Mouse (Mus musculus): Measurements from ENCODE around the gene Map1a.

Gene Map1a

DNA sequence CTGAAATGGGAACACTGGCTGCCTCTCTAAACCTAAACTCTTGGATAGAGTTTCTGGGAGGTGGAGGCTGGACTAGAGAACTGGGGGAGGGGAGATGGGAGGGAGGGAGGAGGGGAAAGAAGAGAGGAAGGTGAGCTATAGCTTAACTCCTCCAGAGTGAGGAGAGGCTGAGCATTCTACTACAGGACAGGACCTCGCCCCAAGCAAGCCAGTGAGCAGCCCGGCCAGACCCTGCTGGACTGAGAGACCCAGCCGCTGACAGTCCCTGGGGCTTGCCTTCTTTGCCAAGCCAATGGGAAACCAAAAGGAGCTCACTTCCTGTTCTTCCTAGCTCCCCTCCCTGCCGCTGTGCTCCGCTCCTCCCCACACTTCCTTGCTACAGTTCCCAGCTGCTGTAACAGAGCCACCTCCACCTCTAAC lies 19.6 kb downstream of the Map1a start:
- DNase-seq (ENCODE audit: extremely low read depth, low read depth), result no peak

DNA sequence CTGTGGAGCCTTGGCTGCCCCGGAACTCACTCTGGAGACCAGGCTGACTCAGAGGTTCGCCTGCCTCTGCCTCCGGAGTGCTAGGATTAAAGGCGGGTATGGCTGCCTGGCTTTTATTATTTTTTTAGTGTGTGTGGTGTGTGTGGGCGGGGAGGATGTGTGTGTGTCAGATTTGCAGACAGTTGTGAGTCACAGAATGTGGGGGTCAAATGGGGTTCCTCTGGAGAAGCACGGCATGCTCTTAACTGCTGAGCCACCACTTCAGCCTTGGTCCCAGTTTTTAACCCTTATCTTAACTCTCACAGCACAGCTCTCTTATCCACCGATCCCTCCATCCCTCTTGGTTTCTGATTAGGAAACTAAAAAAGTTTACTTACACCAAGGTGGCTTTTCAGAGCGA lies 26.9 kb downstream of the Map1a start:
- no peak for DNase-seq (ENCODE audit: extremely low read depth, low read depth)

DNA sequence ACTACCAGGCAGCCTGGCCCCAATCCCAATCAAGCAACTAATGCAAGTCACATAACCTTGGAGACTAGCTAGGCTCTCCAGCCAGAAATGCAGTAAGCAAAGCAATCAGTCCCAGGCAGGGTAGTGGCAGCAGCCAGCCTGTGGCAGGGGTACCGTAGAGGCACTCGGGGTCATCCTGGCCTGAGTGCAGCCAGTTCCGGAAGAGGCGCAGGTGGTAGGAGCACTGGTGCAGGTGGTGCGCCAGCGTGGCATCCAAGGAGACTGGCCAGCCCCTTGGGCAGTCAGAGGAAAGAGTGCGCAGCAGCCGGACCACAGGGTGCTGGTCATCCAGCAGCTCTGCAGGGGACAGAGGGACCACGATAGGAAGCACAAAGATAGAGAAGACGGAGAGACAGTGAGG lies 33.6 kb downstream of the Map1a start:
- DNase-seq (ENCODE audit: extremely low read depth, low read depth), result no peak

DNA sequence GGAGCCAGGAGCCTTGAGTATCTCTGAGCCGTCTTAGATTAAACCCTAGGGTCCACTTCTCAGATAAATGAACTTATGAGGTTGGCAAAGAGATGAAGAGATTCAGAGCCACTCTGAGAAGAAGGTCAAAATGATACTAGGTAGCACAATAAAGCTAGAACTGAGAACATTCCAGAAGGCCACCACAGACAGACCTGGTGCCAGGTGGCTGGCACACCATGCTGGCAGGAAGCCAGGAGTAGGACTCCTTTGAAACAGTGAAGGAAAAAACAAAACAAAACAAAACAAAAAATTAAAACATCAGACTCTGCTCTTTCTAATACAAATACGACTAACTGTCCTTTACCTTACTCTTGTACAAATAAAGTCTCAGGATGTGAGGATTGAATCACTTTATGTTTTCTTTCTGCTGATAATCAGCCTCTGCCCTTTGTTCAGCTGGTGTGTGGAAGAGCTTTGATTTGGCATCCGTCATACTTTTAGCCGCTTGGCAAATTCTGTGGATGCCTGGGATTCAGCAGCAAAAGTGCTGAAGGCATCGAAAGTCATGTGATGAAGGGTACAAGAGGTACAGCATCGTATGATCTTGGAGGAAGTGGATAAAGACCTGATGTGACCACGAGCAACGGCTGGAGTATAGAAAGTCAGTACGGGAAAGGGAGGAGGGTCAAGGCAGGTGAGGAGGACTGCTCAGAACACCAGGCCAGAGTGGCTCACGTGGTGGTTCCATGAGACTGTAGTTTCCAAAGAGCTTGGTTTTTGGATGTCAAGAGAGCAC lies 34.5 kb downstream of the Map1a start:
- no peak for DNase-seq (ENCODE audit: extremely low read depth, low read depth)

DNA sequence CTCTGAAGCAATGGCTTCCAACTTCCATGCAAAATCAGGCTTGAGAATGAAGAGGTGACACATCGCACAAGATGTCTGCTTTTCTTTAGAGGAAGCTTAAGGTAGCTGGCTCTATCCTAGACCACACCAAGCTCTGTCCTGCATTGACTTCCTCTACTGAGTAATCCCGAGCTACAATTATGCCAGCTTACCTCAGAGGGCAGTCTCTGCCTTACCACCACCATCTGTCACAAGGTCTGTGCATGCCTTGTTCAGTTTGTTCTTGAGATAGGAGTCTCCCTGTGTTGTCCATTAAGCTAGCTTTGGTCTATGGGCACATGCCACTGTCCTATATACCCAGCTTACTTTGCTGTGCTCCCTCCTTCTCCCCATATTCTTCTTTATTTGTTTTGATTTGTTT lies 40.1 kb downstream of the Map1a start:
- DNase-seq (ENCODE audit: extremely low read depth, low read depth), result no peak

DNA sequence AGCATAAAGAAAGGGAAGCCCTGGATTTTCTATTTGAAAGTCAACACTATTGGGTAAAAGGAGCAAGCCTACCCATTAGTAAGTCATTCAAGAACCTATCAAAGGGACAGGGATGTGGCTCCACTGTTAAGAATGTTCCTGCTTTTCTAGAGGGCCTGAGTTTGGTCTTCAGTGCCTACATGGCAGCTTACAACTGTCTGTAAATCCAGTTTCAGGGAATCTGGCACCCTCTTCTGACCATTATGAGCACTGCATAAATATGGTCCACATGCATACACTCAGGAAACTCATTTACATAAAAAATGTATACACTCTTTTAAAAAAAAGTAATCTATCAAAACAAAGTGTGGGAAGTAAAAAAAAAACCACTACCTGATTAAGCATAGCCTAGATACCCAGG lies 49.7 kb downstream of the Map1a start:
- peak; percentile 12 for DNase-seq (ENCODE audit: extremely low read depth, low read depth)

DNA sequence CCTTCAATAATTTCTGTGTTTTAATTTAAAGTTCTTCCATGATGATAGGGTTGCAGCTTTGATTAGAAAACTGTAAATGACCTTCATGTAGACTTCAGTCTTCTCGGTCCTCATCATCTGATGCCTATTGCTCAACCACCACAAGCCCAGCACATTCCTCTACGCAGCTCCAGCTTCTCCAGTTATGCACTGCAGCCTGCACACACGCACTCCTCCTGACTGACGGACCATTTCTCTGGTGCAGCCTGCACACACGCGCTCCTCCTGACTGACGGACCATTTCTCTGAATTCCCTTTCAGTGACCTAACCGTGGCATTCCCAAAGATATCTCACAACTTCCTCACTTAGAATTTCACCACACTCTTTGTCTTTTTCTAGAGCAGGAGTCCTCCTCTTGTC lies 63.8 kb downstream of the Map1a start:
- DNase-seq (ENCODE audit: extremely low read depth, low read depth), result no peak

DNA sequence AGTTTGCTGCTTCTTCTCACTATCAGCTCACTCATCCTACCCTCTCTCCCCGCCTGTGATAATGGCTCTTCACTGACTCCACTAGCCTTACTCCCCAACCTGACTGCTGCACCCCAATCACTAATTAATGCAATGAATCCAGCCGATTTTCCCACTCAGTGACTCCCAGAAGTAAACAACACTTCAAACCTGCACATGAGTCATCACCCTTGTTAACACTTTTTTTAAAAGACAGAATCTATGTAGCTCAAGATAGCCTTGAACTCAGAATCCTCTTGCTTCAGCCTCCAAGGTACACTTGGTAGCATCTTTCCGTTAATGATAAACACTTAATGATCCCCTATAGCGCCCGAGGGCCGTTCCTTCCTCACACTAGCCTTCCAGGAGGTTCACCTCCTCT lies 65.0 kb downstream of the Map1a start:
- no peak for DNase-seq (ENCODE audit: extremely low read depth, low read depth)

DNA sequence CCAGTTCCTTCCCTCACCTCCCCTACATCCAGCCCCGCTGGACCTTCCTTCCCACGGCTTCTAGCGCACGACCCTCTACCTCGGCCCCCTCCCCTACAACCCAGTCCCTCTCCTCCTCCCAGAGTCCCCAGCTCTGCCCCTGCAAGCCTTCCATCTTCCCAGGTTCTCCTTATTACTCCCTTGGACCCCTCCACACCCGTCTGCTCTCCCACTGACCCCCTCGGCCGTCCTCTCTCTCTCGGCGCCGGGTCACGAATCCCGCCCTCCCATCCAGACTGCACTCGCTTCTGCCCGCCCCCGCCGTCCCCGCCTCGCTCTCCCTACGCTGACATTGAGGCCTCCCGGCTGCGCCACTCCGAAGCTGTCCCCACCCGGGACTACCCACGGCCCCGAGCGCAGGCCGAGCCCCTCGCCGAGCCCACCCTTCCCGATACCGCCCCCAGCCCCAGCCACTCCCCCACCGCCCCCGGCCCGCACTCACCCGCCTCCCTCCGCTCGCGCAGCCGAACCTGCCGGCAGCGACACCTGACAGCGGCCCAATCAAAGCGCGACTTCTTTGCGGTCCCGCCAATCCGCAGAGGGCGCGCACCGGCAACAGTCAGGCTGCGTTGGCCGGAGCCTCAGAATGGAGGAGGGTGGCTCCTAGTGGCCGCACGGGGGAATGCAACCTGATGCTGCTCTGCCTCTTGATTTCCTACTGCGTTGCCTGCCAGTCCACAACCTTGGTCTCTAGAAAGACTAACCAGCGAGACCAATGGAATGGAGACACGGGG lies 65.6 kb downstream of the Map1a start, which contains the start of gene Ppip5k1:
Ppip5k1 (minus strand) TSS at position 577 of the 773 bp plus-strand sequence.
- peak; percentile 87 for DNase-seq (ENCODE audit: extremely low read depth, low read depth)

DNA sequence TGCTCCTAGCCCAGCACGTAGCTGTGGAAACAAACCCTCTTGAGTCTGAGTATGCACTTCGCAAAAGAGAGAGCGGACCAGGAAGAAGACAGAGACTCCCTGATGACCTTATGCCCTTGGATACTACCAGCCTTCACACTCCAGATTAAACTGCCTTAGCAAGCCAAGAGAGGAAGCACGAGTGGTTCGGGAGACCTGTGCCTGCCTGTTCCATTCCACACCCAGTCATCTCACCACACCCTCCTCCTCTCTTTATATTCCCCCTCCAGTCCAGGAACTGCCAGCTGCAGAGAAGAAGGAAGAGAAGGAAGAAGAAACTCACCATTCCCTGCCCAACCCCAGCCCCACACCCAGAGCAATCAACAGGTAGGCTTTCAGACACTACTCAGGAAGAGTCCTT lies 68.1 kb downstream of the Map1a start, which contains the start of gene Ckmt1:
Ckmt1 (plus strand) TSS at position 221 of the 400 bp plus-strand sequence.
- no peak for DNase-seq (ENCODE audit: extremely low read depth, low read depth)

DNA sequence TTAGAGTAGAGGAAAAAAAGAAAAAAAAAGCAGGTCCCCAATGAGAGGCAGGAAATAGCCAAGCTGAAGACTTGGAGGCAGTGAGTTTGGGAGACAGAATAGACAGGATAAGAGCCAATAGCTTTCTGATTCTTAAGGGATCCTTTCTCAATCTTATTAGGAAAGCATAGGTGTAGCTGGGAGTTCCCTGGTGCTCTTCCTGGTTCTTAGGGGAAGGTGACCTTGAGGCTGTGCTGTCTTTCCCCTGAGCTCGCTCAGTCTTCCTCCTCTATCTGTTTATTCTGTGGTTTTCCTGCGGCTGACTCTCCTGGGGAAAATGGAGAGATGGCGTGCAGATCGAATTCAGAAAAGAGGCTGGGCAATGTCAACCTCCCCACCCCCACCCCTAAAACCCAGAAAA lies 68.6 kb downstream of the Map1a start:
- no peak for DNase-seq (ENCODE audit: extremely low read depth, low read depth)

DNA sequence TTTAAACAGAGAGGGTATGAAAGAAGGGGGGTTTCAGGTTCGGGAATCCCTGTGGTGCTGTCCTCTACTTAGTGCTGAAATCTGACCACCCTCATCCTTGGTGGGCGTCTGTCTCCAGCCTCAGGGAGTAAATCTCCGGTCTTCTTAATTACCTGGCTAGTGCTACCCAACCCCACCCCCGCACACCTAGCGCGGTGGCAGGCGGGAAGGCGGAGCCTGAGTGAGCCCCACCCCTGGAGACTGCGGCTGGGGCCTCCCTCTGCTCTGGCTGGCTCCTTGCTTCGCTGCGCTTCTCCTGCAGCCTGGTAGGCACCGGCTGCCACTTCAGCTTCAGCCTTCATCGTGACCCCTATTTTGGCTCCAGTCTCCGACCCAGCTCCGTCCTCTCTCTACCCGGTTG lies 69.0 kb downstream of the Map1a start:
- DNase-seq (ENCODE audit: extremely low read depth, low read depth), result no peak

DNA sequence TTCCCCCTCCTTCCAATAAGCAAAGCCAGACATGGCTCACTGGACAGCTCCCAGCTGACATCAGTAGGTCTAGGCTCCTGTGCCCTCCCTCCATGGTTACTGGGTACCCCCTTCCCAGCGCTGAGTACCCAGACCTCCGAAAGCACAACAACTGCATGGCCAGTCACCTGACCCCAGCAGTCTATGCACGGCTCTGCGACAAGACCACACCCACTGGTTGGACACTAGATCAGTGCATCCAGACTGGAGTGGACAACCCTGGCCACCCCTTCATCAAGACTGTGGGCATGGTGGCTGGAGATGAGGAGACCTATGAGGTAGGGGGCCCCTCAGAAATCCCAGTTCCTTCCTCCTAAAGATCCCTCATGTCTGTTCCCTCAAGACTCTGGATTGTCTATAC lies 70.1 kb downstream of the Map1a start:
- DNase-seq (ENCODE audit: extremely low read depth, low read depth), result no peak

Measured in MEL-GATA-1-ER (cell line).